ENCODE assay signal across 8 mouse cellular contexts in the genomic region with DNA sequence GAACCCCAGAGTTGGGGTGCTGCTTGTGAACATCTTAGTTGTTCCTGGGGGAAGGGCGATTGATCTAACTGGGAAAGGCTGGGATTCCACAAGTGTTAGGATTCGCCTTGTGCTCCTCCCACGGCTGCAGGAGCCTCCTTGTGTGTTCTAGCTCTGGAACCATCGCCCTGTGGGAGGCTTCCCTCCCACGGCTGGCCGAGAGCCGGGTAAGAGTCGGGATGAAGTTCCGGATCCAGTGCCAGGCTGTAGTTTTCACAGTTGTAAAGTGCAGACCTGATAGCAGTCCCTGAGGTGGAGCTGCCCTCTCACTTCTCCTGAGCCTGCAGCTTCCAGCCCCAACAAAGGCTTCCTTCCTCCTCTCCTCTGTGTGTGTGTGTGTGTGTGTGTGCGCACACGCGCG. TPM values are rescaled to one million over a fixed set of nuclear protein-coding genes. Genes with fewer than 3 reads are reported as not detected.
DNase-seq lines count a peak whose midpoint lies in the region; ATAC-seq and TF ChIP-seq lines count a peak whose summit lies in the region.

No protein-coding gene starts in this region.

- H3K4me1 ChIP-seq in forebrain, embryonic 12.5 days, result peaks cover 40% of the 10 kb centered on the region
- H3K4me1 ChIP-seq in forebrain, embryonic 11.5 days (replicated peaks; ENCODE audit: control insufficient read depth, insufficient read depth, low read length), result peaks cover 17% of the 10 kb centered on the region
- peaks cover 5% of the 10 kb centered on the region; the same call in 1 of the 2 replicates for H3K4me1 ChIP-seq in intestine, postnatal 0 days (replicated peaks; ENCODE audit: control insufficient read depth, insufficient read depth, low read length)
- H3K4me1 ChIP-seq in liver, embryonic 12.5 days, result peaks cover 86% of the 10 kb centered on the region
- peaks cover 56% of the 10 kb centered on the region for H3K4me1 ChIP-seq in stomach, embryonic 16.5 days (ENCODE audit: control insufficient read depth, insufficient read depth, low read length)

- no peaks in the 10 kb centered on the region for H3K27me3 ChIP-seq in forebrain, embryonic 12.5 days
- H3K27me3 ChIP-seq in forebrain, embryonic 11.5 days (ENCODE audit: control insufficient read depth, insufficient read depth, low read length), result no peaks in the 10 kb centered on the region
- no peaks in the 10 kb centered on the region for H3K27me3 ChIP-seq in intestine, postnatal 0 days (replicated peaks; ENCODE audit: control insufficient read depth, insufficient read depth, low read length)
- no peaks in the 10 kb centered on the region for H3K27me3 ChIP-seq in liver, embryonic 12.5 days (replicated peaks)
- no peaks in the 10 kb centered on the region for H3K27me3 ChIP-seq in stomach, embryonic 16.5 days (ENCODE audit: control insufficient read depth, insufficient read depth, low read length)

- H3K4me2 ChIP-seq in forebrain, embryonic 12.5 days, result peak overlapping the region; percentile 17; the same call in 1 of the 2 replicates
- H3K4me2 ChIP-seq in forebrain, embryonic 11.5 days (ENCODE audit: low read depth, low read length, severe bottlenecking), result no peak overlapping the region
- H3K4me2 ChIP-seq in intestine, postnatal 0 days (replicated peaks; ENCODE audit: low read depth), result peak overlapping the region; percentile 85
- H3K4me2 ChIP-seq in liver, embryonic 12.5 days, result peak overlapping the region; percentile 87
- H3K4me2 ChIP-seq in stomach, embryonic 16.5 days (ENCODE audit: low read depth, low read length), result peak overlapping the region; percentile 65

- no peak for ATAC-seq in forebrain, embryonic 12.5 days (ENCODE audit: low FRiP score)
- ATAC-seq in forebrain, embryonic 11.5 days (replicated peaks; ENCODE audit: low FRiP score), result no peak
- ATAC-seq in intestine, postnatal 0 days, result no peak
- no peak for ATAC-seq in liver, embryonic 12.5 days
- no peak for ATAC-seq in stomach, embryonic 16.5 days (ENCODE audit: insufficient read depth, low FRiP score)

- no peak for DNase-seq in forebrain, embryonic 11.5 days (ENCODE audit: low spot score)
- peak; percentile 36 for DNase-seq in thymus, postnatal 4 days
- no peak for DNase-seq in thymus, adult 18-20 months
- no peak for DNase-seq in cerebellum, adult 9-10 months

- H3K36me3 ChIP-seq in forebrain, embryonic 12.5 days (replicated peaks), result 0 out of 2 replicates have a peak, but pooled peaks cover 4% of the 10 kb centered on the region
- H3K36me3 ChIP-seq in forebrain, embryonic 11.5 days (ENCODE audit: control insufficient read depth, insufficient read depth, low read length), result no peaks in the 10 kb centered on the region
- 0 out of 2 replicates have a peak, but pooled peaks cover 4% of the 10 kb centered on the region for H3K36me3 ChIP-seq in intestine, postnatal 0 days (ENCODE audit: control insufficient read depth, insufficient read depth)
- H3K36me3 ChIP-seq in liver, embryonic 12.5 days, result peaks cover 38% of the 10 kb centered on the region
- no peaks in the 10 kb centered on the region for H3K36me3 ChIP-seq in stomach, embryonic 16.5 days (ENCODE audit: control insufficient read depth, insufficient read depth, low read length)

- TF ChIP-seq CTCF in intestine, postnatal 0 days (IDR thresholded peaks at IDR 0.05; ENCODE audit: low read depth), result no peak

- no peak overlapping the region for H3K9ac ChIP-seq in forebrain, embryonic 12.5 days
- H3K9ac ChIP-seq in forebrain, embryonic 11.5 days (ENCODE audit: low read length), result no peak overlapping the region
- no peak overlapping the region for H3K9ac ChIP-seq in intestine, postnatal 0 days (ENCODE audit: low read depth, low read length)
- H3K9ac ChIP-seq in liver, embryonic 12.5 days, result peak overlapping the region; percentile 80
- peak overlapping the region; percentile 32 for H3K9ac ChIP-seq in stomach, embryonic 16.5 days (ENCODE audit: low read length)

- no peaks in the 10 kb centered on the region for H3K9me3 ChIP-seq in forebrain, embryonic 12.5 days
- no peaks in the 10 kb centered on the region for H3K9me3 ChIP-seq in forebrain, embryonic 11.5 days (ENCODE audit: control insufficient read depth, low read length)
- no peaks in the 10 kb centered on the region for H3K9me3 ChIP-seq in intestine, postnatal 0 days (ENCODE audit: control insufficient read depth)
- no peaks in the 10 kb centered on the region for H3K9me3 ChIP-seq in liver, embryonic 12.5 days (replicated peaks)
- no peaks in the 10 kb centered on the region for H3K9me3 ChIP-seq in stomach, embryonic 16.5 days (replicated peaks; ENCODE audit: control insufficient read depth, low read length)

- H3K4me3 ChIP-seq in forebrain, embryonic 12.5 days (replicated peaks), result no peak overlapping the region
- H3K4me3 ChIP-seq in forebrain, embryonic 11.5 days (ENCODE audit: low read depth, low read length), result no peak overlapping the region
- H3K4me3 ChIP-seq in intestine, postnatal 0 days (ENCODE audit: low read depth, low read length), result peak overlapping the region; percentile 61
- H3K4me3 ChIP-seq in liver, embryonic 12.5 days, result peak overlapping the region; percentile 79
- H3K4me3 ChIP-seq in stomach, embryonic 16.5 days (replicated peaks; ENCODE audit: low read length), result peak overlapping the region; percentile 18

- no peak overlapping the region for H3K27ac ChIP-seq in forebrain, embryonic 12.5 days
- H3K27ac ChIP-seq in forebrain, embryonic 11.5 days (ENCODE audit: low read depth, low read length), result no peak overlapping the region
- H3K27ac ChIP-seq in intestine, postnatal 0 days (ENCODE audit: low read depth, low read length), result peak overlapping the region; percentile 94
- peak overlapping the region; percentile 96 for H3K27ac ChIP-seq in liver, embryonic 12.5 days
- peak overlapping the region; percentile 69 for H3K27ac ChIP-seq in stomach, embryonic 16.5 days (ENCODE audit: low read length)

- 72% methylated on average over 13 of the region's 13 CpGs for WGBS in forebrain, embryonic 12.5 days
- WGBS in forebrain, embryonic 11.5 days, result 74% methylated on average over 13 of the region's 13 CpGs
- 32% methylated on average over 13 of the region's 13 CpGs for WGBS in intestine, postnatal 0 days
- WGBS in liver, embryonic 12.5 days (ENCODE audit: insufficient replicate concordance), result 61% methylated on average over 13 of the region's 13 CpGs
- WGBS in stomach, embryonic 16.5 days, result 46% methylated on average over 13 of the region's 13 CpGs

RNA-seq across cellular contexts. Expression of gene Zfyve21, which starts 2.6 kb away (rescaled TPM):
- polyA plus RNA-seq in forebrain, embryonic 12.5 days (2016; fragmentation: Nextera tagmentation; extraction: Ambion mirVana), result 50.3 and 55.0 TPM in 2 replicates
- polyA plus RNA-seq in forebrain, embryonic 11.5 days (2014; fragmentation: Nextera tagmentation; extraction: Ambion mirVana), result 66.5 and 68.4 TPM in 2 replicates
- polyA plus RNA-seq in intestine, postnatal 0 days (2015; fragmentation: Nextera tagmentation; extraction: Ambion mirVana), result 104 and 107 TPM in 2 replicates
- polyA plus RNA-seq in liver, embryonic 12.5 days (2016; fragmentation: Nextera tagmentation; extraction: Ambion mirVana), result 60.6 and 61.9 TPM in 2 replicates
- 131 and 137 TPM in 2 replicates for polyA plus RNA-seq in stomach, embryonic 16.5 days (2015; fragmentation: Nextera tagmentation; extraction: Ambion mirVana)

RNA-seq across cellular contexts. Expression of gene Xrcc3, which starts 2.9 kb away (rescaled TPM):
- 10.0 and 11.6 TPM in 2 replicates for polyA plus RNA-seq in forebrain, embryonic 12.5 days (2016; fragmentation: Nextera tagmentation; extraction: Ambion mirVana)
- polyA plus RNA-seq in forebrain, embryonic 11.5 days (2014; fragmentation: Nextera tagmentation; extraction: Ambion mirVana), result 19.6 and 20.1 TPM in 2 replicates
- polyA plus RNA-seq in intestine, postnatal 0 days (2015; fragmentation: Nextera tagmentation; extraction: Ambion mirVana), result 3.4 and 6.1 TPM in 2 replicates
- polyA plus RNA-seq in liver, embryonic 12.5 days (2016; fragmentation: Nextera tagmentation; extraction: Ambion mirVana), result 7.7 and 8.2 TPM in 2 replicates
- 6.9 and 9.9 TPM in 2 replicates for polyA plus RNA-seq in stomach, embryonic 16.5 days (2015; fragmentation: Nextera tagmentation; extraction: Ambion mirVana)

RNA-seq across cellular contexts. Expression of gene Klc1, which starts 57.9 kb away (rescaled TPM):
- 302 and 307 TPM in 2 replicates for polyA plus RNA-seq in forebrain, embryonic 12.5 days (2016; fragmentation: Nextera tagmentation; extraction: Ambion mirVana)
- polyA plus RNA-seq in forebrain, embryonic 11.5 days (2014; fragmentation: Nextera tagmentation; extraction: Ambion mirVana), result 226 and 247 TPM in 2 replicates
- 42.9 and 45.7 TPM in 2 replicates for polyA plus RNA-seq in intestine, postnatal 0 days (2015; fragmentation: Nextera tagmentation; extraction: Ambion mirVana)
- 35.6 TPM in 2 replicates for polyA plus RNA-seq in liver, embryonic 12.5 days (2016; fragmentation: Nextera tagmentation; extraction: Ambion mirVana)
- 90.8 and 96.1 TPM in 2 replicates for polyA plus RNA-seq in stomach, embryonic 16.5 days (2015; fragmentation: Nextera tagmentation; extraction: Ambion mirVana)

Comparison
In these comparisons a context has a peak if more than half of its experiments do, and no peak if none do; other contexts are left out.
1. H3K27ac ChIP-seq: peak in intestine, postnatal 0 days (single experiment), liver, embryonic 12.5 days (single experiment) and stomach, embryonic 16.5 days (single experiment); none in forebrain, embryonic 12.5 days (single experiment) and forebrain, embryonic 11.5 days (single experiment).
2. H3K4me3 ChIP-seq: peak in intestine, postnatal 0 days (single experiment), liver, embryonic 12.5 days (single experiment) and stomach, embryonic 16.5 days (single experiment); none in forebrain, embryonic 12.5 days (single experiment) and forebrain, embryonic 11.5 days (single experiment).
3. H3K9ac ChIP-seq: peak in liver, embryonic 12.5 days (single experiment) and stomach, embryonic 16.5 days (single experiment); none in forebrain, embryonic 12.5 days (single experiment), forebrain, embryonic 11.5 days (single experiment) and intestine, postnatal 0 days (single experiment).